Mouse (Mus musculus) kidney, postnatal 0 days (tissue): Measurements from ENCODE around the gene Ccdc177. TPM values are rescaled to one million over a fixed set of nuclear protein-coding genes. Genes with fewer than 3 reads are reported as not detected.

Experiments
- ATAC-seq: fragments of 200-750 bp; cut with Nextera tagmentation; replicated peaks from 2 replicates; pipeline ENCODE4 v1.8.0; 2017; ENCODE audit warnings: low read depth, moderate number of reproducible peaks, moderate TSS enrichment, moderate library complexity; ENCODE audit not compliant: low FRiP score
- DNase-seq: peaks from one replicate; pipeline ENCODE4 v3.0.0-alpha.2; 2016; ENCODE audit warnings: low spot score
- H3K27ac ChIP-seq: fragments of 300-500 bp; sonication (generic); 2 replicates; pipeline ENCODE4 v1.5.1; 2014; ENCODE audit warnings: mild to moderate bottlenecking
- H3K27me3 ChIP-seq: fragments of 300-500 bp; sonication (generic); 2 replicates; pipeline ENCODE4 v1.6.1; 2014; ENCODE audit warnings: low read length, mixed read lengths; ENCODE audit not compliant: insufficient read depth
- H3K36me3 ChIP-seq: fragments of 300-500 bp; sonication (generic); 2 replicates; pipeline ENCODE4 v1.6.1; 2014; ENCODE audit warnings: low read length, mixed read lengths; ENCODE audit not compliant: insufficient read depth
- H3K4me1 ChIP-seq: fragments of 300-500 bp; sonication (generic); replicated peaks from 2 replicates; pipeline ENCODE4 v1.6.1; 2014; ENCODE audit warnings: antibody characterized with exemption, low read length, mixed read lengths; ENCODE audit not compliant: insufficient read depth
- H3K4me2 ChIP-seq: fragments of 300-500 bp; sonication (generic); 2 replicates; pipeline ENCODE4 v1.6.1; 2014; ENCODE audit warnings: mild to moderate bottlenecking, low read length, moderate library complexity, mixed read lengths
- H3K4me3 ChIP-seq: fragments of 300-500 bp; sonication (generic); replicated peaks from 2 replicates; pipeline ENCODE4 v1.5.1; 2014; ENCODE audit warnings: low read depth, low read length
- H3K9ac ChIP-seq: fragments of 300-500 bp; sonication (generic); 2 replicates; pipeline ENCODE4 v1.6.1; 2014; ENCODE audit warnings: low read depth, low read length
- H3K9me3 ChIP-seq: fragments of 300-500 bp; sonication (generic); replicated peaks from 2 replicates; pipeline ENCODE4 v1.6.1; 2016; ENCODE audit warnings: low read length, inconsistent platforms, mixed read lengths
- CTCF ChIP-seq: IDR thresholded peaks from 2 replicates; pipeline ENCODE4 v1.5.1; 2016; ENCODE audit warnings: antibody characterized with exemption, low read depth, mild to moderate bottlenecking, moderate library complexity
- WGBS: fragments of 180-500 bp; shearing (Covaris S2); extraction: QIAGEN DNeasy Blood & Tissue Kit; methylation state at CpG from one replicate; pipeline ENCODE4 v1.1.7; 2014; 5-methylcytosine and 5-hydroxymethylcytosine counted together
- polyA plus RNA-seq: library from polyadenylated mRNA; unstranded; fragments of >200 nt; fragmentation: Nextera tagmentation; extraction: Ambion mirVana; gene quantifications from 2 replicates; pipeline ENCODE4 v1.2.1, GENCODE M21; 2015

The Ccdc177 gene
- polyA plus RNA-seq, 1 experiment from 2014 or later: 0.08 TPM

- 59% methylated on average over 8 of the region's 8 CpGs for WGBS
- Histone ChIP-seq H3K27me3 (no peaks in the 10 kb centered on the region), H3K4me2 (no peak overlapping the region), H3K9me3 (no peaks in the 10 kb centered on the region), H3K9ac (no peak overlapping the region), H3K4me1 (no peaks in the 10 kb centered on the region), H3K4me3 (no peak overlapping the region), H3K36me3 (no peaks in the 10 kb centered on the region), H3K27ac (no peak overlapping the region)
- TF ChIP-seq CTCF: no peak
- DNase-seq: no peak
- no peak for ATAC-seq
These were observed 14.3 kb downstream of the Ccdc177 start for GRCm38 (mm10) chr12:80746031-80746813.

GRCm38 (mm10) chr12:80744614-80745013, 15.9 kb downstream of the Ccdc177 start:
- H3K27ac ChIP-seq: no peak overlapping the region
- no peaks in the 10 kb centered on the region for H3K9me3 ChIP-seq
- peak; percentile 13 for DNase-seq
- H3K4me1 ChIP-seq: no peaks in the 10 kb centered on the region
- no peak for ATAC-seq
- no peaks in the 10 kb centered on the region for H3K36me3 ChIP-seq
- TF ChIP-seq CTCF: no peak
- no peak overlapping the region for H3K4me3 ChIP-seq
- H3K27me3 ChIP-seq: no peaks in the 10 kb centered on the region
- 92% methylated on average over 1 of the region's 1 CpGs for WGBS
- H3K4me2 ChIP-seq: no peak overlapping the region
- H3K9ac ChIP-seq: no peak overlapping the region

GRCm38 (mm10) chr12:80739482-80739881, 21.0 kb downstream of the Ccdc177 start:
- H3K9ac ChIP-seq: no peak overlapping the region
- 29% methylated on average over 9 of the region's 9 CpGs for WGBS

GRCm38 (mm10) chr12:80737283-80737600, 23.2 kb downstream of the Ccdc177 start:
- WGBS: 58% methylated on average over 5 of the region's 5 CpGs
- Histone ChIP-seq H3K27ac (no peak overlapping the region), H3K36me3 (no peaks in the 10 kb centered on the region), H3K4me1 (no peaks in the 10 kb centered on the region), H3K4me3 (no peak overlapping the region), H3K9ac (no peak overlapping the region), H3K27me3 (no peaks in the 10 kb centered on the region), H3K9me3 (no peaks in the 10 kb centered on the region), H3K4me2 (no peak overlapping the region)
- ATAC-seq (no peak), DNase-seq (no peak)
- no peak for TF ChIP-seq CTCF

More at GRCm38 (mm10) chr12:80739482-80739881, 21.0 kb downstream of the Ccdc177 start:
- ATAC-seq (no peak), DNase-seq (no peak)
- Histone ChIP-seq H3K9me3 (no peaks in the 10 kb centered on the region), H3K4me3 (no peak overlapping the region), H3K4me1 (no peaks in the 10 kb centered on the region), H3K36me3 (no peaks in the 10 kb centered on the region), H3K27ac (no peak overlapping the region), H3K4me2 (no peak overlapping the region), H3K27me3 (no peaks in the 10 kb centered on the region)
- peak; percentile 72 for TF ChIP-seq CTCF

- peak; percentile 39 for DNase-seq
- Histone ChIP-seq H3K9ac (no peak overlapping the region), H3K27me3 (no peaks in the 10 kb centered on the region), H3K4me1 (no peaks in the 10 kb centered on the region), H3K36me3 (no peaks in the 10 kb centered on the region), H3K4me3 (no peak overlapping the region), H3K27ac (no peak overlapping the region), H3K4me2 (no peak overlapping the region), H3K9me3 (no peaks in the 10 kb centered on the region)
- ATAC-seq: no peak
- 32% methylated on average over 13 of the region's 13 CpGs for WGBS
- no peak for TF ChIP-seq CTCF
These were observed 23.8 kb downstream of the Ccdc177 start for GRCm38 (mm10) chr12:80736464-80737282.

- no peak overlapping the region for H3K27ac ChIP-seq
- H3K4me1 ChIP-seq: no peaks in the 10 kb centered on the region
- H3K4me2 ChIP-seq: no peak overlapping the region
- 46% methylated on average over 13 of the region's 13 CpGs for WGBS
- no peaks in the 10 kb centered on the region for H3K9me3 ChIP-seq
- H3K9ac ChIP-seq: no peak overlapping the region
- DNase-seq: no peak
- TF ChIP-seq CTCF: no peak
- H3K36me3 ChIP-seq: no peaks in the 10 kb centered on the region
- no peak overlapping the region for H3K4me3 ChIP-seq
- ATAC-seq: no peak
- no peaks in the 10 kb centered on the region for H3K27me3 ChIP-seq
These were observed 25.7 kb downstream of the Ccdc177 start for GRCm38 (mm10) chr12:80734526-80735470.
